Mouse (Mus musculus): ENCODE data around the gene Dyrk3. TPM values are rescaled to one million over a fixed set of nuclear protein-coding genes. Genes with fewer than 3 reads are reported as not detected.
A peak's percentile ranks its signal among the peaks of the same experiment; 100 is the strongest.

Gene Dyrk3
- polyA plus RNA-seq, 1 experiment from 2014 or later: 19.4 TPM

- H3K27me3 ChIP-seq (replicated peaks; ENCODE audit: control insufficient read depth, insufficient read depth, low read length): no peaks in the 10 kb centered on the region
- 76% methylated on average over 3 of the region's 3 CpGs for WGBS
- DNase-seq (ENCODE audit: low spot score): no peak
- no peaks in the 10 kb centered on the region for H3K36me3 ChIP-seq (ENCODE audit: control insufficient read depth, insufficient read depth, low read length)
- peaks cover 52% of the 10 kb centered on the region for H3K4me1 ChIP-seq (ENCODE audit: control insufficient read depth, insufficient read depth, low read length)
- H3K27ac ChIP-seq (ENCODE audit: low read depth, low read length): peak overlapping the region; percentile 4; the same call in 1 of the 2 replicates
- ATAC-seq: no peak
- H3K4me2 ChIP-seq (ENCODE audit: low read length): no peak overlapping the region
- H3K9ac ChIP-seq (ENCODE audit: low read length): no peak overlapping the region
- no peak overlapping the region for H3K4me3 ChIP-seq (ENCODE audit: low read depth, low read length)
- no peaks in the 10 kb centered on the region for H3K9me3 ChIP-seq (replicated peaks; ENCODE audit: control insufficient read depth, low read length)
These were observed 52.9 kb downstream of the Dyrk3 start for GRCm38 (mm10) chr1:131085272-131085671.

- DNase-seq (ENCODE audit: low spot score) (no peak), ATAC-seq (peak; percentile 13; the same call in 1 of the 2 replicates)
- no peaks in the 10 kb centered on the region for H3K9me3 ChIP-seq (replicated peaks; ENCODE audit: control insufficient read depth, low read length)
- H3K36me3 ChIP-seq (ENCODE audit: control insufficient read depth, insufficient read depth, low read length): no peaks in the 10 kb centered on the region
- H3K27ac ChIP-seq (ENCODE audit: low read depth, low read length): no peak overlapping the region
- no peak overlapping the region for H3K9ac ChIP-seq (ENCODE audit: low read length)
- H3K4me3 ChIP-seq (ENCODE audit: low read depth, low read length): no peak overlapping the region
- H3K27me3 ChIP-seq (replicated peaks; ENCODE audit: control insufficient read depth, insufficient read depth, low read length): no peaks in the 10 kb centered on the region
- WGBS: 20% methylated on average over 8 of the region's 8 CpGs
- no peak overlapping the region for H3K4me2 ChIP-seq (ENCODE audit: low read length)
- peaks cover 59% of the 10 kb centered on the region for H3K4me1 ChIP-seq (ENCODE audit: control insufficient read depth, insufficient read depth, low read length)
These were observed 53.9 kb downstream of the Dyrk3 start for GRCm38 (mm10) chr1:131084289-131084688.

GRCm38 (mm10) chr1:131083609-131084008, 54.5 kb downstream of the Dyrk3 start:
- Histone ChIP-seq H3K36me3 (ENCODE audit: control insufficient read depth, insufficient read depth, low read length) (no peaks in the 10 kb centered on the region), H3K4me3 (ENCODE audit: low read depth, low read length) (no peak overlapping the region), H3K9ac (ENCODE audit: low read length) (no peak overlapping the region), H3K4me2 (ENCODE audit: low read length) (no peak overlapping the region), H3K27ac (ENCODE audit: low read depth, low read length) (no peak overlapping the region), H3K27me3 (replicated peaks; ENCODE audit: control insufficient read depth, insufficient read depth, low read length) (no peaks in the 10 kb centered on the region), H3K9me3 (replicated peaks; ENCODE audit: control insufficient read depth, low read length) (no peaks in the 10 kb centered on the region), H3K4me1 (ENCODE audit: control insufficient read depth, insufficient read depth, low read length) (peaks cover 65% of the 10 kb centered on the region)
- ATAC-seq (no peak), DNase-seq (ENCODE audit: low spot score) (no peak)
- 71% methylated on average over 4 of the region's 4 CpGs for WGBS

DNA sequence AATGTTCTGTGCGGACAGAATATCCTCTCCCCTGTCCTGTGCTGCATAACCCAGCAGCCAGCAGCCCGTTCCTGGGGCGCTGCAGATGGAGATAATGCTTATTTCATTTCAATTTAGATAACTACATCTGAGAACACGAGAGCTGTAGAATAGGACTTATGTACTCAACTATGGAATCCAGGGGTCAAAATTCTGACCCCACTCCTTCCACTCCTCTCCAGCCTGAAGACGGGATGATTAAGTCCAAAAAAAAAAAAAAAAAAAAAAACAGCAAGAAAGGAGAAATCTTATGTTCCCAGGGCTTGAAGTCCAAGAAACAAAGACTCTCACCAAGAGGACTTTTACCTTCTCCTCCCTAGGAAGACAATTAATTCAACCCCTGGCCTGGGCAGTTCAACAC, 55.0 kb downstream of the Dyrk3 start:
- DNase-seq (ENCODE audit: low spot score): no peak
- Histone ChIP-seq H3K4me3 (ENCODE audit: low read depth, low read length) (no peak overlapping the region), H3K9me3 (replicated peaks; ENCODE audit: control insufficient read depth, low read length) (no peaks in the 10 kb centered on the region), H3K27me3 (replicated peaks; ENCODE audit: control insufficient read depth, insufficient read depth, low read length) (no peaks in the 10 kb centered on the region), H3K36me3 (ENCODE audit: control insufficient read depth, insufficient read depth, low read length) (no peaks in the 10 kb centered on the region), H3K4me2 (ENCODE audit: low read length) (no peak overlapping the region), H3K27ac (ENCODE audit: low read depth, low read length) (no peak overlapping the region), H3K9ac (ENCODE audit: low read length) (no peak overlapping the region), H3K4me1 (ENCODE audit: control insufficient read depth, insufficient read depth, low read length) (peaks cover 70% of the 10 kb centered on the region)
- WGBS: 88% methylated on average over 5 of the region's 5 CpGs
- ATAC-seq: no peak

- Histone ChIP-seq H3K36me3 (ENCODE audit: control insufficient read depth, insufficient read depth, low read length) (no peaks in the 10 kb centered on the region), H3K27ac (ENCODE audit: low read depth, low read length) (no peak overlapping the region)
- no peak for ATAC-seq
These were observed 57.5 kb downstream of the Dyrk3 start for GRCm38 (mm10) chr1:131080686-131081085.

GRCm38 (mm10) chr1:131079762-131080161, 58.4 kb downstream of the Dyrk3 start:
- no peaks in the 10 kb centered on the region for H3K36me3 ChIP-seq (ENCODE audit: control insufficient read depth, insufficient read depth, low read length)
- no peaks in the 10 kb centered on the region for H3K27me3 ChIP-seq (replicated peaks; ENCODE audit: control insufficient read depth, insufficient read depth, low read length)
- H3K9ac ChIP-seq (ENCODE audit: low read length): no peak overlapping the region
- H3K4me2 ChIP-seq (ENCODE audit: low read length): no peak overlapping the region
- 78% methylated on average over 4 of the region's 4 CpGs for WGBS
- no peak for ATAC-seq
- peak overlapping the region; percentile 91 for H3K27ac ChIP-seq (ENCODE audit: low read depth, low read length)
- H3K4me3 ChIP-seq (ENCODE audit: low read depth, low read length): no peak overlapping the region
- no peak for DNase-seq (ENCODE audit: low spot score)
- H3K9me3 ChIP-seq (replicated peaks; ENCODE audit: control insufficient read depth, low read length): no peaks in the 10 kb centered on the region
- H3K4me1 ChIP-seq (ENCODE audit: control insufficient read depth, insufficient read depth, low read length): peaks cover 64% of the 10 kb centered on the region

More at GRCm38 (mm10) chr1:131080686-131081085, 57.5 kb downstream of the Dyrk3 start:
- WGBS: 100% methylated on average over 1 of the region's 1 CpGs
- no peak for DNase-seq (ENCODE audit: low spot score)
- H3K27me3 ChIP-seq (replicated peaks; ENCODE audit: control insufficient read depth, insufficient read depth, low read length): no peaks in the 10 kb centered on the region
- peaks cover 64% of the 10 kb centered on the region for H3K4me1 ChIP-seq (ENCODE audit: control insufficient read depth, insufficient read depth, low read length)
- no peak overlapping the region for H3K4me3 ChIP-seq (ENCODE audit: low read depth, low read length)
- no peak overlapping the region for H3K9ac ChIP-seq (ENCODE audit: low read length)
- H3K4me2 ChIP-seq (ENCODE audit: low read length): no peak overlapping the region
- no peaks in the 10 kb centered on the region for H3K9me3 ChIP-seq (replicated peaks; ENCODE audit: control insufficient read depth, low read length)

DNA sequence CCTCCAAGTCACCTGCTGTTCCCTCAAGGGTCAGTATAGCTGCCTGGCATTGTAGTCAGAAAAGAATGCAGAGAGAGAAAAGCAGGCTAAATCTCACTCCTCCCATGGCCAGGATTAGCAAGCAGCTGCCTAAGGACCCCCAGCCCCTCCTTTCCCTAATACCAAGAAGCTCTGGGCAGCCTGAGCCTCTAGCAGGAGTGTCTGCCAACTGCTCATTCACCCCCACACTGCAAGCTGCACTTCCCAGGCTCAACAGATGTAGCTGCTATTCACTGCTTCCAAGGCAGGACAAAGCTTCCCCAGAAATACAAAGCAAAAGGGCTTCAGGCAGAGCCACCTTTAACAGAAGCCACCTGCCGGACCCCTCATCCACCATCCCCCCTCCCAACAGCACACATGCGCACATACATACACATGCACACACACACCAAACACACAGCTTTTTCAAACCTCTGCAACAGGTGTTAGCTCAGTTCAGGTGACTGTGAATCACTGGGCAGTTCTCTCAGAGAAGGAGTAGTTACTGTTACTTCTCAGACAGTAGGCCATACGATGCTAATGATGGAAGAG, 59.3 kb downstream of the Dyrk3 start:
- WGBS: 5% methylated on average over 3 of the region's 3 CpGs
- Histone ChIP-seq H3K4me3 (ENCODE audit: low read depth, low read length) (no peak overlapping the region), H3K27ac (ENCODE audit: low read depth, low read length) (peak overlapping the region; percentile 91), H3K4me1 (ENCODE audit: control insufficient read depth, insufficient read depth, low read length) (peaks cover 64% of the 10 kb centered on the region), H3K36me3 (ENCODE audit: control insufficient read depth, insufficient read depth, low read length) (no peaks in the 10 kb centered on the region), H3K4me2 (ENCODE audit: low read length) (peak overlapping the region; percentile 23; the same call in 1 of the 2 replicates), H3K9me3 (replicated peaks; ENCODE audit: control insufficient read depth, low read length) (no peaks in the 10 kb centered on the region), H3K27me3 (replicated peaks; ENCODE audit: control insufficient read depth, insufficient read depth, low read length) (no peaks in the 10 kb centered on the region), H3K9ac (ENCODE audit: low read length) (no peak overlapping the region; the same call in 1 of the 2 replicates)
- ATAC-seq: peak; percentile 96
- DNase-seq (ENCODE audit: low spot score): peak; percentile 96

Other genes with a start within 250 kb of the Dyrk3 start
- not detected in 2 replicates for gene Il20, start 226.9 kb downstream of the Dyrk3 start, polyA plus RNA-seq (2014; fragmentation: Nextera tagmentation; extraction: Ambion mirVana)
- not detected in 2 replicates for gene Il19, start 198.2 kb downstream of the Dyrk3 start, polyA plus RNA-seq (2014; fragmentation: Nextera tagmentation; extraction: Ambion mirVana)
- 0.16 TPM in 1 of 2 replicates, not detected in the other for gene Il10, start 118.5 kb downstream of the Dyrk3 start, polyA plus RNA-seq (2014; fragmentation: Nextera tagmentation; extraction: Ambion mirVana)
- gene Mapkapk2, start 40.5 kb downstream of the Dyrk3 start, polyA plus RNA-seq (2014; fragmentation: Nextera tagmentation; extraction: Ambion mirVana): 24.7 and 35.2 TPM in 2 replicates
- 61.5 and 66.1 TPM in 2 replicates for gene Eif2d, start 14.8 kb upstream of the Dyrk3 start, polyA plus RNA-seq (2014; fragmentation: Nextera tagmentation; extraction: Ambion mirVana)
- gene Rassf5, start 106.9 kb upstream of the Dyrk3 start, polyA plus RNA-seq (2014; fragmentation: Nextera tagmentation; extraction: Ambion mirVana): 1.0 and 1.2 TPM in 2 replicates
- gene Ikbke, start 141.3 kb upstream of the Dyrk3 start, polyA plus RNA-seq (2014; fragmentation: Nextera tagmentation; extraction: Ambion mirVana): 0.29 and 0.72 TPM in 2 replicates